Mouse (Mus musculus) kidney, postnatal 0 days (tissue): ENCODE results near the gene Gm27021. TPM values are rescaled to one million over a fixed set of nuclear protein-coding genes. Genes with fewer than 3 reads are reported as not detected.

Experiments
- ATAC-seq: fragments of 200-750 bp; cut with Nextera tagmentation; replicated peaks from 2 replicates; pipeline ENCODE4 v1.8.0; 2017; ENCODE audit warnings: low read depth, moderate number of reproducible peaks, moderate TSS enrichment, moderate library complexity; ENCODE audit not compliant: low FRiP score
- DNase-seq: peaks from one replicate; pipeline ENCODE4 v3.0.0-alpha.2; 2016; ENCODE audit warnings: low spot score
- H3K27ac ChIP-seq: fragments of 300-500 bp; sonication (generic); 2 replicates; pipeline ENCODE4 v1.5.1; 2014; ENCODE audit warnings: mild to moderate bottlenecking
- H3K27me3 ChIP-seq: fragments of 300-500 bp; sonication (generic); 2 replicates; pipeline ENCODE4 v1.6.1; 2014; ENCODE audit warnings: low read length, mixed read lengths; ENCODE audit not compliant: insufficient read depth
- H3K36me3 ChIP-seq: fragments of 300-500 bp; sonication (generic); 2 replicates; pipeline ENCODE4 v1.6.1; 2014; ENCODE audit warnings: low read length, mixed read lengths; ENCODE audit not compliant: insufficient read depth
- H3K4me1 ChIP-seq: fragments of 300-500 bp; sonication (generic); replicated peaks from 2 replicates; pipeline ENCODE4 v1.6.1; 2014; ENCODE audit warnings: antibody characterized with exemption, low read length, mixed read lengths; ENCODE audit not compliant: insufficient read depth
- H3K4me2 ChIP-seq: fragments of 300-500 bp; sonication (generic); 2 replicates; pipeline ENCODE4 v1.6.1; 2014; ENCODE audit warnings: mild to moderate bottlenecking, low read length, moderate library complexity, mixed read lengths
- H3K4me3 ChIP-seq: fragments of 300-500 bp; sonication (generic); replicated peaks from 2 replicates; pipeline ENCODE4 v1.5.1; 2014; ENCODE audit warnings: low read depth, low read length
- H3K9ac ChIP-seq: fragments of 300-500 bp; sonication (generic); 2 replicates; pipeline ENCODE4 v1.6.1; 2014; ENCODE audit warnings: low read depth, low read length
- H3K9me3 ChIP-seq: fragments of 300-500 bp; sonication (generic); replicated peaks from 2 replicates; pipeline ENCODE4 v1.6.1; 2016; ENCODE audit warnings: low read length, inconsistent platforms, mixed read lengths
- CTCF ChIP-seq: IDR thresholded peaks from 2 replicates; pipeline ENCODE4 v1.5.1; 2016; ENCODE audit warnings: antibody characterized with exemption, low read depth, mild to moderate bottlenecking, moderate library complexity
- WGBS: fragments of 180-500 bp; shearing (Covaris S2); extraction: QIAGEN DNeasy Blood & Tissue Kit; methylation state at CpG from one replicate; pipeline ENCODE4 v1.1.7; 2014; 5-methylcytosine and 5-hydroxymethylcytosine counted together
- polyA plus RNA-seq: library from polyadenylated mRNA; unstranded; fragments of >200 nt; fragmentation: Nextera tagmentation; extraction: Ambion mirVana; gene quantifications from 2 replicates; pipeline ENCODE4 v1.2.1, GENCODE M21; 2015

The Gm27021 gene
- polyA plus RNA-seq, 1 experiment from 2014 or later: 3.2 TPM

DNA sequence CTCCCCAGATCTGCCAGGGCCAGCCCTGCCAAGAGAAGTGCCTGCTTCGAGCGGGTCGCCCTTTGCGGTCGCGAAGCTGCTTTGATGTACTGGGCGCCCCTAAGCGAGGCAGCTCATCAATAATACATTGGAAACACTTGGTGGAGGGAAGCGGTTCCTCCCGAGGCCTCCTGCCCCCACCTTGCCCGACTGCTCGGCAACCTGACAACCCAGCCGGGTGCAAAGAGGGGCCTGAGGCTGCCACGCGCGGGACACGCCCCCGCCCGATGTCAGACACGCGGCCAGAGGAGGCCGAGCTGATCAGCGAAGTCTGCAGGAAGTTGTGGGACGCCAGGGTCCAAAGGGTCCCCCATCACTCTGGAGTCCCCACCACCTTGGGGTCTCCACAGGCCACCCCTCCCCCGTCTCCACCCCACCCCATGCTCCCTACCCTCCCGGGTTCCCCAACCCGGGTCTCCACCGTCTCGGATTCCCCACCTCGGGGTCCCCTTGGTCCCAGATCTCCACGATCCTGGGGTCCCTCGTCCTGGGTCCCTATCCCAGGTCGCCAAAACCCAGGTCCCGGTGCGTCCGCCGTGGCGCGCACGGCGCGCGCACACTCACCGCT, 34.1 kb downstream of the Gm27021 start:
- peak overlapping the region; percentile 53 for H3K4me3 ChIP-seq
- TF ChIP-seq CTCF: no peak
- no peaks in the 10 kb centered on the region for H3K9me3 ChIP-seq
- H3K4me2 ChIP-seq: peak overlapping the region; percentile 96
- WGBS: 2% methylated on average over 44 of the region's 44 CpGs
- peak; percentile 22; the same call in 1 of the 2 replicates for ATAC-seq
- no peaks in the 10 kb centered on the region for H3K27me3 ChIP-seq
- peak; percentile 5 for DNase-seq
- peaks cover 8% of the 10 kb centered on the region for H3K4me1 ChIP-seq
- no peak overlapping the region for H3K27ac ChIP-seq
- H3K36me3 ChIP-seq: no peaks in the 10 kb centered on the region
- peak overlapping the region; percentile 46 for H3K9ac ChIP-seq

DNA sequence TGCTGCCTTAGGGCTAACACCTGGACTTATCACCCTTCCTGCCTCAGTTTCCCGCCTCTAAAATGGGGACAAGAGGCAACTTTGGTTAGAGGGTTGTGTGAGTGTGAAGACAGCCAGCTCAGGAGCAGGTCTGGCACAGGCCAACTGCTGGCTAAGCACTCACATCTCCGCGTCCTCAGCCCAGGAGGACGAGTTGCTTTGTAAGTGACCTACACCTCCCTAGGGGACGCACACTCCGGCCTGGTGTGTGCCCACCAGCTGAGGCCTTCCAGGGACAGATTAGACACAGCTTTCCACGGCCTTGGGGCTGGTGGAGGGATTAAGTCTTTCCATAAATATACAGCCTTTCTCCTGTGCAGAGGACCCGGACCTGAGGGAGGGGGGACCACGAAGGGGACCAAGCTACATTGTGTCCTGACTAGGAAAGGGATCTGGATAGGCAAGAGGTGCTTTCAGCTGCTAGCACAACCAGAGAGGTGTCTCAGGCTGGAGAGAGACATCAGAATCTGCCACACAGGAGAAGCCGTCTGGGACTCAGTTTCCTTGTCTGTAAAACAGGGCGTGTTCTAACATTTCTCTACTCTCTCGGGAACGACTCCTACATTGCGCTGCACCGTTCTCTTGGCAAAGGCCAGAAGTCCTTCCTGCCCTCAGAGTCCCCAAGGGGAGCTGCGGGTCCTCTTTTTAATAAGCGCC, 34.8 kb downstream of the Gm27021 start:
- TF ChIP-seq CTCF: no peak
- Histone ChIP-seq H3K27me3 (no peaks in the 10 kb centered on the region), H3K9me3 (no peaks in the 10 kb centered on the region), H3K4me1 (peaks cover 8% of the 10 kb centered on the region), H3K4me2 (peak overlapping the region; percentile 96), H3K36me3 (no peaks in the 10 kb centered on the region), H3K27ac (no peak overlapping the region), H3K4me3 (no peak overlapping the region), H3K9ac (no peak overlapping the region)
- DNase-seq: no peak
- ATAC-seq: no peak
- WGBS: 45% methylated on average over 17 of the region's 17 CpGs

DNA sequence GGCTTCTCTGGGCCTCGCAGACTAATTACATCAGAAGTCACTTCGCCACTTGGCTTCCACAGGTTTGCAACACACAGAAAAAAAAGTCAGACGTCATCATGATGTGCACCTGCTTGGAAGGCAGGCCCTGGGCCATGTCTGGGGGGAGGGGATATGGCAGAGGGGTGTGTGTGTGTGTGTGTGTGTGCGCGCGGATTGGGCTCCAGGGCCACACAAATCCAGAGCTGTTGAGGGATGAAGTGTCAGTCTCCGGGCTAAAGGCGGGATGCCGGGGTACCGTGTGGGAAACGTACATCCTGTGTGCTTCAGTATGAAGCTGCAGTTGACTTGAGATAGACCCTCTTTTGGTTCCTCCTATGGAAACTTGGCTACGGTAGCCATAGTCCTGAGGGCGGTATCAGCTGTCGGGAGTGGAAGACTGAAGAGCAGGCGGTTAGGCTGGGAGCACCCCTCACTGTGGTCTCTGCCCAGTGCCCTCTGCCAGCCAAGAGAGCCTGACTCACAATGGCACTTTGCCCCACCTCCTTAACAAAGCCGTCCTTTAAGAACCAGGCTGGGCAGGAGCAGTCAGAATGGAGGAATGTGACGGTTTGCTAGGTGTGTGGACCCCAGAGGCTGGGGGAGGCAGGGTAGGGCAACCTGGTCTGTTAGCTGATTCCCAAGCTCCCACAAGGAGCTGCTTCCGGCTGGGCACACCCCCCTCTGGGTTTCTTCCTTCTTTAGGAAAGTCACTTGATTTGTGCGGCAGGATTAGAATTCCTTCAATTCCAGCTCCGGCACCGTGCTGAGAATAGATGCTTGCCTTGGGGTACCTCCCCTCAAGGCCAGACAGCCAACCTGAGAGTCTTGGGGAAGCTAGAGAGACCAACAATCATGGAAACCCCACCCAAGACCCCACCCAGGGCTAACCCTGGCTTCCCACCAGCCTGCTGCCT, 36.2 kb downstream of the Gm27021 start:
- Histone ChIP-seq H3K36me3 (no peaks in the 10 kb centered on the region), H3K4me3 (no peak overlapping the region), H3K4me2 (no peak overlapping the region), H3K27me3 (no peaks in the 10 kb centered on the region), H3K9me3 (no peaks in the 10 kb centered on the region), H3K9ac (no peak overlapping the region), H3K4me1 (peaks cover 8% of the 10 kb centered on the region), H3K27ac (no peak overlapping the region)
- DNase-seq: no peak
- no peak for TF ChIP-seq CTCF
- ATAC-seq: no peak
- WGBS: 83% methylated on average over 21 of the region's 21 CpGs

DNA sequence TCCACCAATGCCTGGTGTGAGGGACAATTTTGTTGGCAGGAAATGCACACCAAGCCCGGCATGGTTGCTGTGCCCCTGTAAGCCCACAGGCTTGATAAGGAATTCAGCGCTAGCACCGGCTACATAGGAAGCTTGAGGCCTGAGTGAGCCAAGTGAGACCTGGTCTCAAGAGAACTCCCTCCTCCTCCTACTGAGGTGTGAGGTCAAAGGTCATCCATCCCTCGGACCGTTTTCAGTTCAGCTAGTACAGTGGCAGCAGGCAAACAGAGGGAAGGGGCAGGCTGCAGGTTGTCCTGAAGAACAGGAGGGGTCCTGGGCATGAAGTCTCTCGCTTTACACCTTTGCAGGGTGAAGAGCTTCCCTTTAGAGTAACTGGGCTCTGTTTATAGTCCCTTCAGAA, 37.0 kb downstream of the Gm27021 start:
- Histone ChIP-seq H3K9ac (no peak overlapping the region), H3K27ac (no peak overlapping the region), H3K36me3 (no peaks in the 10 kb centered on the region), H3K4me2 (no peak overlapping the region), H3K27me3 (no peaks in the 10 kb centered on the region), H3K4me3 (no peak overlapping the region), H3K4me1 (peaks cover 8% of the 10 kb centered on the region), H3K9me3 (no peaks in the 10 kb centered on the region)
- ATAC-seq (no peak), DNase-seq (no peak)
- no peak for TF ChIP-seq CTCF
- WGBS: 48% methylated on average over 6 of the region's 6 CpGs

DNA sequence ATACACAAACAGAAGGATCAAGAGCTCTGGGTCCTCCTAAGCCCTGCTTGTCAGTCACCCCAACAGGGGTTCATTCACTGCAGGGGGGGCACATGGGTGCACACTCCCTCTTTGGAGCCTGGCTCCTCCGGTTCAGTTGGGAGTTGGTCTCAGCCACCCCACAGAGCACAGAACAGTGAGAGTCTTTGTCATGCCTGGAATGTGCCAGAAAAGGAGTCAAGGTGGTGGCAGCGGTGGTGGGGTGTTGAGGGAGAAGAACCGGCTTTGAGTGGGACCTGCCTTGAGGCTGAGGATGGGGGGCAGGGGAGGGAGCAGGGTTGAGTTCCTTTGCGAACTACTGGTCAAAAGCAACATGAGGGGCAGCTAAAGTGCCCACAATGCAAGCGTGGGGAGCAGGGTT, 37.8 kb downstream of the Gm27021 start:
- no peak for DNase-seq
- no peaks in the 10 kb centered on the region for H3K27me3 ChIP-seq
- H3K9me3 ChIP-seq: no peaks in the 10 kb centered on the region
- no peak overlapping the region for H3K9ac ChIP-seq
- 59% methylated on average over 5 of the region's 5 CpGs for WGBS
- no peak for ATAC-seq
- no peak overlapping the region for H3K27ac ChIP-seq
- H3K4me3 ChIP-seq: no peak overlapping the region
- TF ChIP-seq CTCF: no peak
- H3K4me1 ChIP-seq: peaks cover 8% of the 10 kb centered on the region
- H3K36me3 ChIP-seq: no peaks in the 10 kb centered on the region
- H3K4me2 ChIP-seq: no peak overlapping the region

DNA sequence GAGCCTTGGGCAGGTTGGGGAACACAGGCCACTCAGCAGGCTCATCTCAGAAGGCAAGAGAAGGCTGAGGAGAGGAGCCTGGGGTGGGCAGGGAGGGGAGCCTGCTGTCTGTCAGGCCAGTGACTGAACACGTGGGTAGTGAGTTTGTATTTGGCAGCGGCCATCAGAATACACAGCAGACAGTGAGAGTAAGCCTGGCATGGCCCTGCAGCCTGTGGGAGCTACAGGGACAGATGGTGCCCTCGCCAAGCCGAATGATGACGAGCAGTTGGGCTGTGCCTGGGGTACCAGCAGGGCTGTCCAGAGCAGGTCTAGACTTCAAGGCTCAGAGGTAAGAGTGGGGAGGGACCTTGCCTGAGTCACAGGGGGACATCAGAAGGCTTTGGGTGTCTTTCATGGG, 40.6 kb downstream of the Gm27021 start:
- no peaks in the 10 kb centered on the region for H3K27me3 ChIP-seq
- 89% methylated on average over 5 of the region's 5 CpGs for WGBS
- TF ChIP-seq CTCF: no peak
- H3K27ac ChIP-seq: no peak overlapping the region
- DNase-seq (no peak), ATAC-seq (no peak)
- no peak overlapping the region for H3K9ac ChIP-seq
- no peak overlapping the region for H3K4me3 ChIP-seq
- no peak overlapping the region for H3K4me2 ChIP-seq
- H3K36me3 ChIP-seq: no peaks in the 10 kb centered on the region
- H3K9me3 ChIP-seq: no peaks in the 10 kb centered on the region
- 0 out of 2 replicates have a peak, but pooled peaks cover 6% of the 10 kb centered on the region for H3K4me1 ChIP-seq
